Mouse (Mus musculus) hindbrain, embryonic 11.5 days (tissue): ENCODE measurements around the gene Gdpd2. TPM values are rescaled to one million over a fixed set of nuclear protein-coding genes. Genes with fewer than 3 reads are reported as not detected.

Experiments used
- ATAC-seq: fragments of 200-750 bp; cut with Nextera tagmentation; 2 replicates; pipeline ENCODE4 v1.8.0; 2017; ENCODE audit warnings: mild to moderate bottlenecking, moderate TSS enrichment, moderate library complexity; ENCODE audit not compliant: low FRiP score
- DNase-seq: peaks from one replicate; pipeline ENCODE4 v3.0.0-alpha.2; 2015; ENCODE audit warnings: low spot score
- H3K27ac ChIP-seq: fragments of 300-500 bp; sonication (generic); 2 replicates; pipeline ENCODE4 v1.5.1; 2014; ENCODE audit warnings: mild to moderate bottlenecking, low read depth, low read length
- H3K27me3 ChIP-seq: fragments of 300-500 bp; sonication (generic); 2 replicates; pipeline ENCODE4 v1.6.1; 2014; ENCODE audit warnings: mild to moderate bottlenecking, low read length, moderate library complexity, mixed read lengths; ENCODE audit not compliant: control insufficient read depth, insufficient read depth
- H3K36me3 ChIP-seq: fragments of 300-500 bp; sonication (generic); 2 replicates; pipeline ENCODE4 v1.6.1; 2014; ENCODE audit warnings: mild to moderate bottlenecking, low read length, moderate library complexity, mixed read lengths; ENCODE audit not compliant: control insufficient read depth, insufficient read depth
- H3K4me1 ChIP-seq: fragments of 300-500 bp; sonication (generic); replicated peaks from 2 replicates; pipeline ENCODE4 v1.6.1; 2014; ENCODE audit warnings: low read length, mixed read lengths; ENCODE audit not compliant: control insufficient read depth, insufficient read depth
- H3K4me2 ChIP-seq: fragments of 300-500 bp; sonication (generic); replicated peaks from 2 replicates; pipeline ENCODE4 v1.6.1; 2014; ENCODE audit warnings: mild to moderate bottlenecking, low read depth, low read length
- H3K4me3 ChIP-seq: fragments of 300-500 bp; sonication (generic); 2 replicates; pipeline ENCODE4 v1.5.1; 2014; ENCODE audit warnings: low read depth, low read length
- H3K9ac ChIP-seq: fragments of 300-500 bp; sonication (generic); 2 replicates; pipeline ENCODE4 v1.6.1; 2014; ENCODE audit warnings: low read depth, low read length
- H3K9me3 ChIP-seq: fragments of 300-500 bp; sonication (generic); 2 replicates; pipeline ENCODE4 v1.6.1; 2016; ENCODE audit warnings: low read length; ENCODE audit not compliant: control insufficient read depth
- whole genome bisulfite sequencing: fragments of 180-500 bp; shearing (Covaris S2); extraction: QIAGEN DNeasy Blood & Tissue Kit; methylation state at CpG from one replicate; pipeline ENCODE4 v1.1.7; 2014; 5-methylcytosine and 5-hydroxymethylcytosine counted together
- polyA plus RNA-seq: library from polyadenylated mRNA; unstranded; fragments of >200 nt; fragmentation: Nextera tagmentation; extraction: Ambion mirVana; gene quantifications from 2 replicates; pipeline ENCODE4 v1.2.1, GENCODE M21; 2014

Gene Gdpd2
- 12.8 and 15.6 TPM in 2 replicates for polyA plus RNA-seq

DNA sequence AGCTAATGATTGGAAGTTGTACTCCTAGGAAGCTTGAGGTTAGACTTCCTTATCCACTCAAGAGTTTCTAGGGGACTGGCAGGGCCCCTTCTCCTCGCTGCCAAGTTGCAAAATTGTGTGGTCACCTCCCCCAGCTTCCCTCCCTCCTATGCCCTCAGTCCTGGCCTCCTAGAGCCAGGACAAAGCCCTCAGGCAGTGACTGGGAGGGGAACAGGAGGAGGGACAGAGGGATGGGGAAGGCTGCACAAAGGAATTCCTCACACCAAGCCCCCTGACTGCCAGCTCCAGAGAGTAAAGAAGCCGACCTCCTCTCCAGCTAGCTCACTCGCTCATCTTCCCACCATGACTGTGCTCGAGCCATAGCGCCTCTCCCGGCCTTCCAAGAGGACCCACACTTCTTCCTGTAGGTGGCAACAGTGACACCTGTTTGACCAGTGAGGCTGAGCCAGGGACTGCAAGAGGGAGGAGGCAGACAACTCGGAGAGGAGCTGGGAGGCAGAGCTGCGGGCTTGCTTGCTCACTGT lies at the start of gene Gdpd2:
Gene Gdpd2, plus strand, starts transcription at position 209 of the 524 bp plus-strand sequence.
- Histone ChIP-seq H3K4me3 (peak within 1 kb of the TSS; percentile 27), H3K4me1 (no peaks in the 10 kb centered on the region; the same call in 1 of the 2 replicates), H3K36me3 (no peaks in the 10 kb centered on the region), H3K9ac (peak within 1 kb of the TSS; percentile 40), H3K27me3 (no peaks in the 10 kb centered on the region; the same call in 1 of the 2 replicates), H3K4me2 (peak within 1 kb of the TSS; percentile 46), H3K27ac (peak within 1 kb of the TSS; percentile 65), H3K9me3 (no peaks in the 10 kb centered on the region)
- 12% methylated on average over 8 of the region's 8 CpGs for WGBS
- ATAC-seq: peak; percentile 82
- DNase-seq: peak; percentile 49

DNA sequence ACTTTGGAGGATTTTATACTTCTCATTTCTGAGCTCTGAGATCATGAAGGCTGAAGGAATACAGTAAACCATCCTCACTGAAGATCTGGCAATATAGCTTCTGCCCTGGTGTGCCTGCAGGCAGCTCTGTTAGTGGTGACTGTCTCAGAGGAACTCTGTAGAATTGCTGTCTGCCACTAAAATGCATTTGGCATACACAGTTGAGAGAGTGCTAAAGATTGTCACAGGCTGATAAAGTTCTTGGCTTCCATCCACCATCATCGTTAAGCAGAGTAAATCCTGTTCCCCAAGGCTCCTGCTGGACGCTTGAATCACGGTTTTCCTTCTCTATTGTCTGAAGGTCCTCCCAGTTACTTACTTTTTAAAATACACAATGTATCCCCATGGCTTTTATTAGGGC lies 43.1 kb upstream of the Gdpd2 start:
- ATAC-seq: no peak
- no peak overlapping the region for H3K4me3 ChIP-seq
- no peak overlapping the region for H3K4me2 ChIP-seq
- no peak for DNase-seq
- no peaks in the 10 kb centered on the region for H3K36me3 ChIP-seq
- 78% methylated on average over 3 of the region's 3 CpGs for WGBS
- no peaks in the 10 kb centered on the region for H3K4me1 ChIP-seq
- H3K27ac ChIP-seq: no peak overlapping the region
- peaks cover 2% of the 10 kb centered on the region; the same call in 1 of the 2 replicates for H3K27me3 ChIP-seq
- no peaks in the 10 kb centered on the region for H3K9me3 ChIP-seq
- no peak overlapping the region for H3K9ac ChIP-seq

DNA sequence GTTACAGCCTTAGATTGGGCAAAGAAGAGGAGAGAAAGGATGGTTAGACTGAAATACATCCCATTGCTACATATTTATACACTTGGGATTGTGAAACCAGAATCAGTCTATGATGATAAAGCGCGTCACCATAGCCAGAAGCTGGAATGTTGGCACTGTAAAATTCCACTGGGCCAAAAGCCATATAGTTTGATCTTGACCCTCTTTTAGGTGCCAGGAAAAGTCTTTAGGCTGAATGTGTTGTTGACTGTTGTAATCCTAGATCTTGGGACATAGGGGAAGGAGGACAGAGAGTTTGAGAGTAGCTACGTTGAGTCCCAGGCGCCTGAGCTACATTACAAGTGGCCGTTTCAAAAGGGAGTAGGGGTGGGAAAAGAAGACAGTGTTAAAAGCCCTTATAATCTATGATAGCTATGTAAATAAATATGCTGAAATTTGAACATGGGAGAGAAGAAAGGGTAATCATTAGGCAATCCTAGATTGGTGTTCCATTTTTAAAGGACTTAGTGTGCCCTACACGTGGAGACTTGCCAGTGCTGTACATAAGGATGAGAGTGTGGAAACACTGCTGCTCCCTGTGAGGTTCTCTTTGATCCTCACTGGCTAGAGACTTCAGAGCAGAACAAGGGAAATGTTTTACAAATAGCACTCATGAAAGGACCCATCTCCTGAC lies 42.2 kb upstream of the Gdpd2 start:
- no peak for DNase-seq
- Histone ChIP-seq H3K4me1 (no peaks in the 10 kb centered on the region), H3K4me3 (no peak overlapping the region), H3K27me3 (peaks cover 2% of the 10 kb centered on the region; the same call in 1 of the 2 replicates), H3K9me3 (no peaks in the 10 kb centered on the region), H3K27ac (no peak overlapping the region), H3K9ac (no peak overlapping the region), H3K36me3 (no peaks in the 10 kb centered on the region), H3K4me2 (no peak overlapping the region)
- no peak for ATAC-seq
- WGBS: 86% methylated on average over 6 of the region's 6 CpGs

DNA sequence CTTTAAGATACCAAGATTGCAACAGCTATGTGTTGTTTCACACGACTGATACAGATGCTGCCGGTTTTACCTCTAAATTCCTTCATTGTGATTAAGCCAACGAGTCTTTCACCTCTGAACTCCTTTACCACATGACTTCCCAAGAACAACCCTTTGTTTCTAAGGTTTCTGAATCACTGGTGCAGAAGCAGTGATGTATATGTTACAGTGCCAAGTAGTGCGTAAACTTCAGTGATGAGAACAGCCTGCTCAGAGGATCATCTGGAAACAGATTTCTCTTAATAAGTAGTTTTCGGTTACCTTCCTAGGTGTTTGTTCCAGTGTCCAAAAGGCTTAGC lies 41.7 kb upstream of the Gdpd2 start:
- no peak overlapping the region for H3K4me2 ChIP-seq
- H3K36me3 ChIP-seq: no peaks in the 10 kb centered on the region
- no peak for DNase-seq
- 77% methylated on average over 5 of the region's 5 CpGs for whole genome bisulfite sequencing
- H3K9ac ChIP-seq: no peak overlapping the region
- H3K4me1 ChIP-seq: no peaks in the 10 kb centered on the region
- peaks cover 2% of the 10 kb centered on the region; the same call in 1 of the 2 replicates for H3K27me3 ChIP-seq
- H3K9me3 ChIP-seq: no peaks in the 10 kb centered on the region
- H3K4me3 ChIP-seq: no peak overlapping the region
- no peak overlapping the region for H3K27ac ChIP-seq
- ATAC-seq: no peak

DNA sequence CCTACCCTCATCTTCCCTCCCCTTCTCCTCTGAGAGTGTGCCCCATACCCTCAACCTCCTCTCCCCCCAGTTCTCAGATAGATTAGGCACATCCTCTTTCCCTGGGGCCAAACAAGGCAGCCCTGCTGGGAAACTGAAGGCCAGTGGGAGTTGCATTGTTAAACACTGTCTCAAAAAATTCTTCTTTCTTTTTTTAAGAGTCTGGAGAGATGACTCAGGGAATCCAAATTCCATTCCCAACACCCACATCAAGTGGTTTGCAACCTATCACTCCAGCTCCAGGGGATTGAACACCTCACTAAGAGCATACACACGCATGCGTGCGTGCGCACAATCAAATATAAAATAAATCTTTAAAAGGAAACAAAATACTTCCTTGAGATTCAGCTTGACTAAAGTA lies 32.9 kb upstream of the Gdpd2 start:
- H3K36me3 ChIP-seq: no peaks in the 10 kb centered on the region
- no peaks in the 10 kb centered on the region for H3K4me1 ChIP-seq
- no peaks in the 10 kb centered on the region for H3K27me3 ChIP-seq
- 93% methylated on average over 4 of the region's 4 CpGs for WGBS
- ATAC-seq (no peak), DNase-seq (no peak)
- no peak overlapping the region for H3K4me3 ChIP-seq
- H3K27ac ChIP-seq: no peak overlapping the region
- no peak overlapping the region for H3K9ac ChIP-seq
- H3K4me2 ChIP-seq: no peak overlapping the region
- H3K9me3 ChIP-seq: no peaks in the 10 kb centered on the region

DNA sequence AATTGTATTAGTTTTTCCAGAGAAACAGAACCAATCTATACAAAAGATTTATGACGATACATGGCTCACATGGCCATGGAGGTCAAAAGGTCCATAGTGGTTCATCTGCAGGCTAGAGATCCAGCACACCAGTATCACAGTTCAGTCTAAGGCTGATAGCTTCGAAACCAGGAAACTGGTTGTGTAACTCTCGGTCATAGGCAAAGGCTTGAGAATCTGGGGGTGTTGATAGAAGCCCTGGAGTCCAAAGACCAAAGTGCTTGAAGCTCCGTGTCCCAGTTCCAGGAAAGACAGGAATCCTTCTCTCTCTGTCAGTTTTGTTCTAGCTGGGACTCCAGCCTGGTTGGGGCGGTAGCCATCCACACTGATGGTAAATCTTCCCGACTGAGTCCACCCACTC lies 21.6 kb upstream of the Gdpd2 start:
- 91% methylated on average over 6 of the region's 6 CpGs for WGBS
- Histone ChIP-seq H3K9me3 (no peaks in the 10 kb centered on the region), H3K9ac (no peak overlapping the region), H3K4me1 (no peaks in the 10 kb centered on the region), H3K4me2 (no peak overlapping the region), H3K4me3 (no peak overlapping the region), H3K36me3 (no peaks in the 10 kb centered on the region), H3K27me3 (no peaks in the 10 kb centered on the region), H3K27ac (no peak overlapping the region)
- DNase-seq (no peak), ATAC-seq (no peak)

DNA sequence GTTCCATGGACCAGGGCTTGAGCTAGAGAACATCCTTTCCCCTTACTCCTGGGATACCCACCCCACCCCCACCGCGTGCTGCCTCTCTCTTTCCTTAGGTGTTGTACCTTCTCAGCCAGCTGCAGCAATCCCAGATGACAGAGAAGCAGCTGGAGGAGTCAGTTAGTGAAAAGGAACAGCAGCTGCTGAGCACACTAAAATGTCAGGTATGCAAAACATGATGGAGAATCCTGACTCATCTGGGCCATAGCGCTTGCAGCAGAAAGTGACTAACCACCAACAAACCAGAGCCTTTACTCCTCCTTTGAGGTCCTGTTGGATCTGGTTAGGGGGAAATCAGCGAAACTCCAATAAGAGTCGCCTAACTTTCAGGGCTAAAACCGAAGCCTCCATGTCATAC lies 13.5 kb upstream of the Gdpd2 start:
- no peak for ATAC-seq
- WGBS: 96% methylated on average over 6 of the region's 6 CpGs
- H3K4me1 ChIP-seq: no peaks in the 10 kb centered on the region
- H3K27ac ChIP-seq: no peak overlapping the region
- no peak overlapping the region for H3K4me2 ChIP-seq
- no peak for DNase-seq
- H3K9ac ChIP-seq: no peak overlapping the region
- no peaks in the 10 kb centered on the region for H3K36me3 ChIP-seq
- H3K4me3 ChIP-seq: no peak overlapping the region
- no peaks in the 10 kb centered on the region for H3K9me3 ChIP-seq
- H3K27me3 ChIP-seq: no peaks in the 10 kb centered on the region

DNA sequence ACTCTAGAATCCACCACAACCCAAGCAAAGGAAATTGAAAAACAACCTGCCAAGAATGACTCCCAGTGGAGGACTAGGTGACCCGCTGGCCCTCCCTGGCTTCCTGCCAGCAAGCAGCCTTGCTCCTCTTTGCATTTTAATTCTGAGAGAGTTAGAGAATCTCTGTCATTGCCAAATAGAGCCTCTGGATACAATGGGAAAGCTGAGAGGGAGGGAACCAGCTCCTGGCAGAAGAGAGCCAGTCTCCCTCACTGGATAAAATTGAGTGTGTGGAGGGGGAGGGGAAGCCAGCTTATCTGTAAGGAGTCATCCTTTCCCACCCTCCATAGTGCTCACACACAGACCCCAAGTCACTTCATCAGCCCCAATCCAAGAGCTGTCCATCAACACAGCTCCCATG lies 726 bp upstream of the Gdpd2 start:
- Histone ChIP-seq H3K4me3 (no peak overlapping the region), H3K27me3 (no peaks in the 10 kb centered on the region), H3K27ac (peak overlapping the region; percentile 65; the same call in 1 of the 2 replicates), H3K36me3 (no peaks in the 10 kb centered on the region), H3K4me2 (no peak overlapping the region), H3K9ac (no peak overlapping the region), H3K9me3 (no peaks in the 10 kb centered on the region), H3K4me1 (no peaks in the 10 kb centered on the region; the same call in 1 of the 2 replicates)
- ATAC-seq: peak; percentile 66
- 42% methylated on average over 1 of the region's 1 CpGs for WGBS
- DNase-seq: peak; percentile 51

DNA sequence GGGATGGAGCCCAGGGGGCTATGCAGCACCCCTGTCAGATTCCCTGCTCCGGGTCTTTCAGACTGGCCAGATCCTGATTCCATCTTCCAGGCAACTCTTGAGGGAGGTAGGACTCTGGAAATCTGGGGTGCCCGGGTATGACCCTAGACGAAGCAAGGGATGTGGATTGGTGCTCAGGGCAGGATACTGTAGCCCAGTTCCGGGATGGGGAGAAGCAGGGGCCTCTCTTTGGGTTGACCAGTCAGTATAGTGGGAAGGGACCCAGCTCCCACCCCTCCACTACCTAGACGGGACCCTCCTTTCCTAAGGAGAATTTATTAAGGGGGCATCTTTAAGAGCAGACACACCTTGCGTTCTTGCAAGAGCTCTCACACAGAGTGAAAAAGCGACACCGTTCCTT lies 593 bp downstream of the Gdpd2 start:
- Histone ChIP-seq H3K36me3 (no peaks in the 10 kb centered on the region), H3K4me1 (no peaks in the 10 kb centered on the region; the same call in 1 of the 2 replicates), H3K27ac (peak overlapping the region; percentile 65), H3K9me3 (no peaks in the 10 kb centered on the region), H3K4me3 (peak overlapping the region; percentile 27), H3K27me3 (no peaks in the 10 kb centered on the region; the same call in 1 of the 2 replicates), H3K9ac (peak overlapping the region; percentile 40), H3K4me2 (peak overlapping the region; percentile 46)
- 36% methylated on average over 8 of the region's 8 CpGs for WGBS
- DNase-seq (no peak), ATAC-seq (no peak; the same call in 1 of the 2 replicates)
